Comparison of ENCODE assay signal across 8 mouse cellular contexts in the genomic region with DNA sequence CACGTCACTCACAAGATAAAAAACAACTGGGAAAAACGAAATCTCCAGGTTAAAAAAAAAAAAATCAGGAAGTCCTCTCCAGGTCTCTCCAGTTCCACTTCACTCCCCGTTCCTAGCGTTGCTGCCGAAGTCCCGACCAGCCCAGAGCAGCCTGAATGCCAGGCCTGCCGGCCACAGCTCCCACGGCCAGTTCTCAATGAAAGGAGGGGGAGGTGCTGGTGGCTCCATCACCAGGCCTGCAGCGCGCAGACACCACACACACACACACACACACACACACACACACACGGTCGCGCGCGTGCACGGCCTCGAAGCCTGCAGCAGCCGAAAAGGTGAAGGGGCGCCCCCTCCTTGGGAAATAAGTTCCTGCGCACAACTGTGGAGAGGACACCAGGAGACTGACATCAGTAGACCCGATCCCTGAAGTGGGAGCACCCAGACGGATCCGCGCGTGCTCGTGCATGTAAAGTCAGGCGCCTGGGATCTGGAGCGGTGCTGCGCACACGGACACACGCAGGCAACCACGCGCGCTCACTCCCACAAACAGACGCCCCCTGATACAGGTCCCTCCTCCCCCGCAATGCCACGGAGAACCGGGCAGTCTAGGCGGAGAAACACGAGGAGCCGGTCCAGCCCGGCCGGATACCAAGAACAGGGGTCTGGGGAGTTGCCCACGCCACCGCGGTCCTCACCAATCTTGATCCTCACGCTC. TPM values are rescaled to one million over a fixed set of nuclear protein-coding genes. Genes with fewer than 3 reads are reported as not detected.
DNase-seq lines count a peak whose midpoint lies in the region; ATAC-seq and TF ChIP-seq lines count a peak whose summit lies in the region.

No protein-coding gene starts in this region.

- peak overlapping the region; percentile 78 for H3K4me2 ChIP-seq in hindbrain, embryonic 14.5 days (replicated peaks)

- H3K9me3 ChIP-seq in hindbrain, embryonic 14.5 days (ENCODE audit: control insufficient read depth, low read length): no peaks in the 10 kb centered on the region

- DNase-seq in NIH3T3 (ENCODE audit: low read depth): peak; percentile 86
- DNase-seq in cerebellum, adult 2 months: peak; percentile 79 to 81
- peak; percentile 43 for DNase-seq in forelimb bud, embryonic 11.5 days (ENCODE audit: low read depth, low spot score)
- peak; percentile 79 for DNase-seq in hindbrain, embryonic 14.5 days (ENCODE audit: low spot score)
- peak; percentile 72 for DNase-seq in layer of hippocampus, postnatal 36 days
- DNase-seq in lung, postnatal 36 days: peak; percentile 74
- DNase-seq in retina, embryonic 14.5 days (ENCODE audit: low spot score): peak; percentile 76
- DNase-seq in thymus, postnatal 36 days: peak; percentile 65 to 77

- WGBS in cerebellum, adult 2 months: under 1% methylated on average over 47 of the region's 47 CpGs
- under 1% methylated on average over 47 of the region's 47 CpGs for whole genome bisulfite sequencing in hindbrain, embryonic 14.5 days

- no peaks in the 10 kb centered on the region for H3K27me3 ChIP-seq in cerebellum, adult 2 months (ENCODE audit: control insufficient read depth, insufficient read depth, low read length)
- no peaks in the 10 kb centered on the region for H3K27me3 ChIP-seq in hindbrain, embryonic 14.5 days (ENCODE audit: control insufficient read depth, insufficient read depth, low read length)

- TF ChIP-seq CTCF in cerebellum, adult 2 months (IDR thresholded peaks at IDR 0.05; ENCODE audit: borderline replicate concordance, insufficient read depth, low read depth, low read length): no peak

- H3K36me3 ChIP-seq in hindbrain, embryonic 14.5 days (replicated peaks; ENCODE audit: control insufficient read depth, insufficient read depth): no peaks in the 10 kb centered on the region

- peak overlapping the region; percentile 81 for H3K9ac ChIP-seq in hindbrain, embryonic 14.5 days

- peak overlapping the region; percentile 88 for H3K4me3 ChIP-seq in cerebellum, adult 2 months (replicated peaks; ENCODE audit: insufficient read depth, low read depth, low read length)
- H3K4me3 ChIP-seq in hindbrain, embryonic 14.5 days (replicated peaks; ENCODE audit: low read length): peak overlapping the region; percentile 83

- peak overlapping the region; percentile 91 for H3K27ac ChIP-seq in cerebellum, adult 2 months (ENCODE audit: insufficient read depth, low read length)
- H3K27ac ChIP-seq in hindbrain, embryonic 14.5 days: peak overlapping the region; percentile 94

- H3K4me1 ChIP-seq in cerebellum, adult 2 months (ENCODE audit: control insufficient read depth, insufficient read depth, low read length): peaks cover 18% of the 10 kb centered on the region
- H3K4me1 ChIP-seq in hindbrain, embryonic 14.5 days (replicated peaks; ENCODE audit: control insufficient read depth, insufficient read depth, low read length): peaks cover 38% of the 10 kb centered on the region

- ATAC-seq in hindbrain, embryonic 14.5 days (ENCODE audit: low FRiP score): peak; percentile 71

- TF ChIP-seq POLR2A in cerebellum, adult 2 months (IDR thresholded peaks at IDR 0.05; ENCODE audit: borderline replicate concordance, insufficient read depth, low read length): no peak

RNA-seq across cellular contexts. Expression of gene Rasa3, which starts 0.5 kb away (rescaled TPM):
- 94.9 and 107 TPM in 2 replicates for polyA plus RNA-seq in cerebellum, adult 2 months (2012; rRNA removed)
- polyA plus RNA-seq in hindbrain, embryonic 14.5 days (2014; fragmentation: Nextera tagmentation; extraction: Ambion mirVana): 32.6 and 37.3 TPM in 2 replicates
- 10 to 100 TPM; 62.4 to 69.7 TPM for total RNA-seq in layer of hippocampus, postnatal 36 days (2021)

RNA-seq across cellular contexts. Expression of gene Cfap97d2, which starts 28.8 kb away (rescaled TPM):
- polyA plus RNA-seq in cerebellum, adult 2 months (2012; rRNA removed): 1.7 and 3.0 TPM in 2 replicates
- 0.73 and 1.7 TPM in 2 replicates for polyA plus RNA-seq in hindbrain, embryonic 14.5 days (2014; fragmentation: Nextera tagmentation; extraction: Ambion mirVana)
- 1 to 10 TPM; 1.1 to 1.3 TPM for total RNA-seq in layer of hippocampus, postnatal 36 days (2021)

Comparison
In these comparisons a context has a peak if more than half of its experiments do, and no peak if none do; other contexts are left out.
1. Peak in every context shown above with its lines: DNase-seq, ATAC-seq, H3K4me3 ChIP-seq and H3K27ac ChIP-seq.